Mouse (Mus musculus): ENCODE measurements around the gene Klrb1c. TPM values are rescaled to one million over a fixed set of nuclear protein-coding genes. Genes with fewer than 3 reads are reported as not detected.

Klrb1c gene
- polyA plus RNA-seq, 1 experiment from 2014 or later, result 1.1 TPM

- H3K36me3 ChIP-seq (replicated peaks; ENCODE audit: insufficient read depth, low read length), result no peaks in the 10 kb centered on the region
- H3K4me2 ChIP-seq (ENCODE audit: low read depth, low read length), result no peak overlapping the region
- no peak for TF ChIP-seq CTCF (IDR thresholded peaks at IDR 0.05; ENCODE audit: low read depth)
- no peak for TF ChIP-seq EP300 (IDR thresholded peaks at IDR 0.05; ENCODE audit: low read depth)
- DNase-seq (no peak), ATAC-seq (no peak)
- no peaks in the 10 kb centered on the region for H3K4me1 ChIP-seq (ENCODE audit: insufficient read depth)
- no peaks in the 10 kb centered on the region for H3K9me3 ChIP-seq (ENCODE audit: low read length)
- 52% methylated on average over 4 of the region's 4 CpGs for WGBS (ENCODE audit: insufficient replicate concordance)
- H3K4me3 ChIP-seq (ENCODE audit: low read depth, low read length), result no peak overlapping the region
- H3K27ac ChIP-seq (ENCODE audit: low read depth), result no peak overlapping the region
- H3K9ac ChIP-seq (replicated peaks), result no peak overlapping the region
- H3K27me3 ChIP-seq (ENCODE audit: insufficient read depth, low read length), result 0 out of 2 replicates have a peak, but pooled peaks cover 12% of the 10 kb centered on the region
Observed at GRCm38 (mm10) chr6:128829837-128830236, 40.8 kb upstream of the Klrb1c start.

- Histone ChIP-seq H3K27ac (ENCODE audit: low read depth) (no peak overlapping the region), H3K9ac (replicated peaks) (no peak overlapping the region), H3K9me3 (ENCODE audit: low read length) (no peaks in the 10 kb centered on the region), H3K4me1 (ENCODE audit: insufficient read depth) (no peaks in the 10 kb centered on the region), H3K4me3 (ENCODE audit: low read depth, low read length) (no peak overlapping the region), H3K27me3 (ENCODE audit: insufficient read depth, low read length) (0 out of 2 replicates have a peak, but pooled peaks cover 5% of the 10 kb centered on the region), H3K4me2 (ENCODE audit: low read depth, low read length) (no peak overlapping the region), H3K36me3 (replicated peaks; ENCODE audit: insufficient read depth, low read length) (no peaks in the 10 kb centered on the region)
- ATAC-seq (no peak), DNase-seq (no peak)
- TF ChIP-seq EP300 (IDR thresholded peaks at IDR 0.05; ENCODE audit: low read depth) (no peak), CTCF (IDR thresholded peaks at IDR 0.05; ENCODE audit: low read depth) (no peak)
- 67% methylated on average over 3 of the region's 3 CpGs for WGBS (ENCODE audit: insufficient replicate concordance)
Observed at GRCm38 (mm10) chr6:128826781-128827180, 37.8 kb upstream of the Klrb1c start.

GRCm38 (mm10) chr6:128826132-128826531 lies 37.1 kb upstream of the Klrb1c start, which contains the start of the genes Gm44511 and Klrb1b:
Gene Gm44511 (minus strand): TSS chr6:128826315.
Gene Klrb1b (minus strand): TSS chr6:128826331.
- Histone ChIP-seq H3K4me2 (ENCODE audit: low read depth, low read length) (no peak within 1 kb of the TSS), H3K9me3 (ENCODE audit: low read length) (no peaks in the 10 kb centered on the region), H3K4me1 (ENCODE audit: insufficient read depth) (no peaks in the 10 kb centered on the region), H3K27ac (ENCODE audit: low read depth) (no peak within 1 kb of the TSS), H3K36me3 (replicated peaks; ENCODE audit: insufficient read depth, low read length) (no peaks in the 10 kb centered on the region), H3K9ac (replicated peaks) (no peak within 1 kb of the TSS), H3K4me3 (ENCODE audit: low read depth, low read length) (no peak within 1 kb of the TSS), H3K27me3 (ENCODE audit: insufficient read depth, low read length) (0 out of 2 replicates have a peak, but pooled peaks cover 5% of the 10 kb centered on the region)
- ATAC-seq (no peak), DNase-seq (no peak)
- no peak for TF ChIP-seq EP300 (IDR thresholded peaks at IDR 0.05; ENCODE audit: low read depth)
- no peak for TF ChIP-seq CTCF (IDR thresholded peaks at IDR 0.05; ENCODE audit: low read depth)
- 60% methylated on average over 6 of the region's 6 CpGs for WGBS (ENCODE audit: insufficient replicate concordance)

- Histone ChIP-seq H3K27me3 (ENCODE audit: insufficient read depth, low read length) (peaks cover 8% of the 10 kb centered on the region; the same call in 1 of the 2 replicates), H3K4me1 (ENCODE audit: insufficient read depth) (no peaks in the 10 kb centered on the region), H3K36me3 (replicated peaks; ENCODE audit: insufficient read depth, low read length) (no peaks in the 10 kb centered on the region), H3K4me3 (ENCODE audit: low read depth, low read length) (no peak overlapping the region), H3K4me2 (ENCODE audit: low read depth, low read length) (no peak overlapping the region), H3K9me3 (ENCODE audit: low read length) (no peaks in the 10 kb centered on the region), H3K9ac (replicated peaks) (no peak overlapping the region), H3K27ac (ENCODE audit: low read depth) (no peak overlapping the region)
- DNase-seq (no peak), ATAC-seq (no peak)
- WGBS (ENCODE audit: insufficient replicate concordance), result 81% methylated on average over 4 of the region's 4 CpGs
- no peak for TF ChIP-seq EP300 (IDR thresholded peaks at IDR 0.05; ENCODE audit: low read depth)
- TF ChIP-seq CTCF (IDR thresholded peaks at IDR 0.05; ENCODE audit: low read depth), result no peak
Observed at GRCm38 (mm10) chr6:128818083-128818802, 29.2 kb upstream of the Klrb1c start.

GRCm38 (mm10) chr6:128808532-128808931 lies 19.5 kb upstream of the Klrb1c start:
- Histone ChIP-seq H3K36me3 (replicated peaks; ENCODE audit: insufficient read depth, low read length) (no peaks in the 10 kb centered on the region), H3K27ac (ENCODE audit: low read depth) (no peak overlapping the region), H3K4me3 (ENCODE audit: low read depth, low read length) (no peak overlapping the region), H3K9ac (replicated peaks) (no peak overlapping the region), H3K4me2 (ENCODE audit: low read depth, low read length) (no peak overlapping the region), H3K27me3 (ENCODE audit: insufficient read depth, low read length) (no peaks in the 10 kb centered on the region), H3K4me1 (ENCODE audit: insufficient read depth) (no peaks in the 10 kb centered on the region), H3K9me3 (ENCODE audit: low read length) (no peaks in the 10 kb centered on the region)
- 83% methylated on average over 5 of the region's 5 CpGs for WGBS (ENCODE audit: insufficient replicate concordance)
- DNase-seq, result peak; percentile 30
- peak; percentile 63 for TF ChIP-seq CTCF (IDR thresholded peaks at IDR 0.05; ENCODE audit: low read depth)
- TF ChIP-seq EP300 (IDR thresholded peaks at IDR 0.05; ENCODE audit: low read depth), result no peak
- ATAC-seq, result no peak

- Histone ChIP-seq H3K9ac (replicated peaks) (no peak overlapping the region), H3K36me3 (replicated peaks; ENCODE audit: insufficient read depth, low read length) (no peaks in the 10 kb centered on the region), H3K27ac (ENCODE audit: low read depth) (no peak overlapping the region), H3K4me2 (ENCODE audit: low read depth, low read length) (no peak overlapping the region), H3K4me1 (ENCODE audit: insufficient read depth) (peaks cover 4% of the 10 kb centered on the region), H3K4me3 (ENCODE audit: low read depth, low read length) (no peak overlapping the region), H3K27me3 (ENCODE audit: insufficient read depth, low read length) (no peaks in the 10 kb centered on the region), H3K9me3 (ENCODE audit: low read length) (no peaks in the 10 kb centered on the region)
- ATAC-seq, result no peak
- WGBS (ENCODE audit: insufficient replicate concordance), result 65% methylated on average over 3 of the region's 3 CpGs
- peak; percentile 36 for TF ChIP-seq CTCF (IDR thresholded peaks at IDR 0.05; ENCODE audit: low read depth)
- no peak for TF ChIP-seq EP300 (IDR thresholded peaks at IDR 0.05; ENCODE audit: low read depth)
- DNase-seq, result no peak
Observed at GRCm38 (mm10) chr6:128807021-128807420, 18.0 kb upstream of the Klrb1c start.
